Mouse (Mus musculus): ENCODE results near the gene Snrpf. TPM values are rescaled to one million over a fixed set of nuclear protein-coding genes. Genes with fewer than 3 reads are reported as not detected.

The Snrpf gene
- total RNA-seq (2021) = 10 to 100 TPM in 1 of 2 experiments, 1 to 10 TPM in 1; 7.7 to 13.1 TPM
- long read RNA-seq, experiment 1, transcript Snrpf-201 (4 exons, 861 nt) = major isoform, 26 of 30 reads
- long read RNA-seq, experiment 1, partial matches to known transcripts = 3 of 30 reads
- long read RNA-seq, experiment 1, other reads (novel, unspliced or antisense) = 1 of 30 reads
- long read RNA-seq, experiment 2, transcript Snrpf-201 (4 exons, 861 nt) = major isoform, 27 of 32 reads
- long read RNA-seq, experiment 2, partial matches to known transcripts = 5 of 32 reads
- long read RNA-seq, experiment 2, other reads (novel, unspliced or antisense) = 0 of 32 reads

GRCm38 (mm10) chr10:93589281-93589848 lies at the start of gene Snrpf:
TSS of gene Snrpf (minus strand) at chr10:93589706.
- peak; percentile 89 to 93 for DNase-seq (ENCODE audit: low spot score in 2 of 2)

- DNase-seq (ENCODE audit: low spot score in 2 of 2) = no peak
Observed at GRCm38 (mm10) chr10:93635941-93636340, 46.4 kb upstream of the Snrpf start.

GRCm38 (mm10) chr10:93633971-93634370 lies 44.5 kb upstream of the Snrpf start:
- no peak for DNase-seq (ENCODE audit: low spot score in 2 of 2)

- DNase-seq (ENCODE audit: low spot score in 2 of 2) = no peak
Observed at GRCm38 (mm10) chr10:93633563-93633962, 44.1 kb upstream of the Snrpf start.

- DNase-seq (ENCODE audit: low spot score in 2 of 2) = no peak
Observed at GRCm38 (mm10) chr10:93632086-93632485, 42.6 kb upstream of the Snrpf start.

GRCm38 (mm10) chr10:93630310-93630709 lies 40.8 kb upstream of the Snrpf start:
- DNase-seq (ENCODE audit: low spot score in 2 of 2) = no peak

GRCm38 (mm10) chr10:93624151-93624550 lies 34.6 kb upstream of the Snrpf start:
- no peak for DNase-seq (ENCODE audit: low spot score in 2 of 2)

- no peak for DNase-seq (ENCODE audit: low spot score in 2 of 2)
Observed at GRCm38 (mm10) chr10:93623725-93624124, 34.2 kb upstream of the Snrpf start.

GRCm38 (mm10) chr10:93620438-93621179 lies 31.1 kb upstream of the Snrpf start:
- no peak for DNase-seq (ENCODE audit: low spot score in 2 of 2)

GRCm38 (mm10) chr10:93614850-93615249 lies 25.3 kb upstream of the Snrpf start:
- no peak for DNase-seq (ENCODE audit: low spot score in 2 of 2)

GRCm38 (mm10) chr10:93611419-93612007 lies 22.0 kb upstream of the Snrpf start:
- peak; percentile 36 to 54 for DNase-seq (ENCODE audit: low spot score in 2 of 2)

GRCm38 (mm10) chr10:93610896-93611295 lies 21.4 kb upstream of the Snrpf start:
- DNase-seq (ENCODE audit: low spot score in 2 of 2) = no peak

- no peak for DNase-seq (ENCODE audit: low spot score in 2 of 2)
Observed at GRCm38 (mm10) chr10:93609236-93609635, 19.7 kb upstream of the Snrpf start.

- no peak for DNase-seq (ENCODE audit: low spot score in 2 of 2)
Observed at GRCm38 (mm10) chr10:93608051-93608450, 18.5 kb upstream of the Snrpf start.

GRCm38 (mm10) chr10:93606326-93606725 lies 16.8 kb upstream of the Snrpf start:
- no peak for DNase-seq (ENCODE audit: low spot score in 2 of 2)

GRCm38 (mm10) chr10:93603256-93603655 lies 13.8 kb upstream of the Snrpf start:
- DNase-seq (ENCODE audit: low spot score in 2 of 2) = no peak

- no peak for DNase-seq (ENCODE audit: low spot score in 2 of 2)
Observed at GRCm38 (mm10) chr10:93602309-93602708, 12.8 kb upstream of the Snrpf start.

GRCm38 (mm10) chr10:93596641-93597040 lies 7.1 kb upstream of the Snrpf start:
- DNase-seq (ENCODE audit: low spot score in 2 of 2) = no peak

- DNase-seq (ENCODE audit: low spot score in 2 of 2) = no peak
Observed at GRCm38 (mm10) chr10:93595831-93596230, 6.3 kb upstream of the Snrpf start.

- peak; percentile 91 to 92 for DNase-seq (ENCODE audit: low spot score in 2 of 2)
Observed at GRCm38 (mm10) chr10:93594022-93594482, 4.5 kb upstream of the Snrpf start.

GRCm38 (mm10) chr10:93592456-93592855 lies 3.0 kb upstream of the Snrpf start:
- no peak for DNase-seq (ENCODE audit: low spot score in 2 of 2)

GRCm38 (mm10) chr10:93588796-93589195 lies 710 bp downstream of the Snrpf start:
- no peak for DNase-seq (ENCODE audit: low spot score in 2 of 2)

Data from left cerebral cortex, adult 18-20 months (tissue).